Mouse (Mus musculus): ENCODE data around the gene Fam47e.

DNA sequence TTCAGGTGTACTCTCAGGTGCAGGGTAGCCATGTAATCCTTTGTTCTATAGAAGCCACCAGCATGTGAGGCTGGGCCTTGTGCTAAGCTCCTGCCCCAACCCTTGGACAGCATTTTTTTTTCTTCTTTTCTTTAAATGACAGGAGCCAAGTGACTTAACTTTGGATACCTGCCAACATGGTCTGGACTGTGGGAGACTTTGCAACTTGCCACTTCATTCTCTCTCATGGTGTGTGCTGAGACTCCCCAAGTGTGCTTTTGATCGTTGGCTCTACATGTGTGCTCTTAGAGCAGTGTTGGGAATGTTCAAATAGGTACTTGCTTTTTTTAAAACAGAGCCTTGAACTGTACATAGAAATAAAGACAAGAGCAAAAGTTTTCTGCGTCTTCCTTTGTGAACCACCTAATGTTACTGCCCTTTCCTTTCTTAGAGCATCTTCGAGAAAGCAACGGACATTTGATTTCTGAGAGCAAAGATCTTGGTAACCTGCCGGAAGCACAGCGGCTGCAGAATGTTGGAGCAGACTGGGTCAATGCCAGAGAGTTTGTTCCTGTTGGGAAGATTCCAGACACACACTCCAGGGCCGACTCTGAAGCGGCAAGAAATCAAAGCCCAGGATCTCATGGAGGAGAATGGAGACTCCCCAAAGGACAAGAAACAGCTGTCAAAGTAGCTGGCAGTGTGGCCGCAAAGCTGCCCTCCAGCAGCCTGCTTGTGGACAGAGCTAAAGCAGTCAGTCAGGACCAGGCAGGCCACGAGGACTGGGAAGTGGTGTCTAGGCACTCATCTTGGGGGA, 49.8 kb downstream of the Fam47e start:
- TF ChIP-seq CTCF (IDR thresholded peaks at IDR 0.05) (no peak), POLR2A (IDR thresholded peaks at IDR 0.05; ENCODE audit: insufficient read depth, low read depth, low read length) (no peak)

Data from heart, adult 2 months (tissue).